Mouse (Mus musculus) CH12.LX (cell line): ENCODE results near the gene Kctd7. TPM values are rescaled to one million over a fixed set of nuclear protein-coding genes. Genes with fewer than 3 reads are reported as not detected.

Source experiments
- DNase-seq: peaks from one replicate; pipeline ENCODE4 v3.0.0-alpha.2; 2013; ENCODE audit errors: extremely low read depth
- H3K27ac ChIP-seq: 2 replicates; pipeline ENCODE4 v1.5.1; 2012; ENCODE audit warnings: low read depth, mild to moderate bottlenecking, control low read depth, moderate library complexity; ENCODE audit not compliant: insufficient read depth
- H3K27me3 ChIP-seq: replicated peaks from 2 replicates; pipeline ENCODE3; 2012; ENCODE audit warnings: inconsistent platforms
- H3K36me3 ChIP-seq, 2 experiments: replicated peaks in 1 of 2; 2 replicates each; pipeline versions ENCODE3 to v1.6.1; 2012; ENCODE audit warnings: inconsistent platforms in 1 of 2, low read length in 1 of 2, mild to moderate bottlenecking in 1 of 2, mixed read lengths in 1 of 2, moderate library complexity in 1 of 2; ENCODE audit not compliant: control insufficient read depth in 1 of 2, insufficient read depth in 1 of 2
- H3K4me1 ChIP-seq, 2 experiments: 2 replicates each; pipeline ENCODE4 v1.6.1; 2012; ENCODE audit warnings: inconsistent platforms in 1 of 2, moderate library complexity in 1 of 2; ENCODE audit not compliant: insufficient read depth in 2 of 2, control insufficient read depth in 1 of 2
- H3K4me2 ChIP-seq: 2 replicates; pipeline ENCODE4 v1.6.1; 2012; ENCODE audit warnings: low read depth, mild to moderate bottlenecking, control low read depth; ENCODE audit not compliant: poor library complexity, insufficient read depth, severe bottlenecking
- H3K4me3 ChIP-seq, 3 experiments: fragments of 150-350 bp in 1 of 3; sonication (generic) in 1 of 3; replicated peaks in 1 of 3; 2 replicates each; pipeline versions ENCODE3 to v1.5.1; 2011 to 2012; ENCODE audit warnings: low read depth in 2 of 3, low read length in 2 of 3, mild to moderate bottlenecking in 2 of 3, moderate library complexity in 2 of 3, control low read depth in 1 of 3, improper control_type of control experiment in 1 of 3, inconsistent platforms in 1 of 3, mixed read lengths in 1 of 3; ENCODE audit not compliant: poor library complexity in 1 of 3
- H3K79me2 ChIP-seq: replicated peaks from 2 replicates; pipeline ENCODE4 v1.6.1; 2012; ENCODE audit warnings: mild to moderate bottlenecking, moderate library complexity; ENCODE audit not compliant: control insufficient read depth, poor library complexity, insufficient read depth, severe bottlenecking; ENCODE audit errors: extremely low read depth
- H3K9ac ChIP-seq: 2 replicates; pipeline ENCODE4 v1.6.1; 2012; ENCODE audit warnings: low read depth, mild to moderate bottlenecking, control low read depth, moderate library complexity; ENCODE audit not compliant: insufficient read depth
- H3K9me3 ChIP-seq: replicated peaks from 2 replicates; pipeline ENCODE3; 2012; ENCODE audit warnings: low read length, inconsistent platforms, mixed read lengths
- BHLHE40 ChIP-seq: IDR thresholded peaks from 2 replicates; pipeline ENCODE4 v1.6.1; 2011; ENCODE audit warnings: mild to moderate bottlenecking, low read depth, low read length, improper control_type of control experiment
- CTCF ChIP-seq, 2 experiments: IDR thresholded peaks in 1 of 2; conservative IDR thresholded peaks in 1 of 2; 2 replicates each; pipeline ENCODE4 v1.5.1; 2011 to 2012; ENCODE audit warnings: low read depth in 2 of 2, low read length in 2 of 2, improper control_type of control experiment in 1 of 2, inconsistent platforms in 1 of 2, mild to moderate bottlenecking in 1 of 2, moderate library complexity in 1 of 2
- E2F4 ChIP-seq: IDR thresholded peaks from 2 replicates; pipeline ENCODE4 v1.6.1; 2011; ENCODE audit warnings: low read depth, low read length, improper control_type of control experiment; ENCODE audit not compliant: insufficient replicate concordance
- ELF1 ChIP-seq: IDR thresholded peaks from 2 replicates; pipeline ENCODE4 v1.6.1; 2014; ENCODE audit warnings: low read depth, mild to moderate bottlenecking, inconsistent platforms, low read length, improper control_type of control experiment
- EP300 ChIP-seq: IDR thresholded peaks from 2 replicates; pipeline ENCODE4 v1.6.1; 2011; ENCODE audit warnings: low read length, improper control_type of control experiment
- ETS1 ChIP-seq: conservative IDR thresholded peaks from 2 replicates; pipeline ENCODE4 v1.6.1; 2012; ENCODE audit warnings: low read depth, mild to moderate bottlenecking, inconsistent platforms, low read length, improper control_type of control experiment, moderate library complexity
- HCFC1 ChIP-seq: IDR thresholded peaks from 2 replicates; pipeline ENCODE4 v1.6.1; 2012; ENCODE audit warnings: low read depth, mild to moderate bottlenecking, inconsistent platforms, low read length, improper control_type of control experiment
- IRF4 ChIP-seq: IDR thresholded peaks from 2 replicates; pipeline ENCODE4 v1.6.1; 2014; ENCODE audit warnings: low read depth, mild to moderate bottlenecking, inconsistent platforms, low read length, improper control_type of control experiment
- JUN ChIP-seq: IDR thresholded peaks from 2 replicates; pipeline ENCODE4 v1.6.1; 2011; ENCODE audit warnings: low read depth, mild to moderate bottlenecking, low read length, improper control_type of control experiment, moderate library complexity; ENCODE audit not compliant: insufficient read depth
- JUND ChIP-seq: conservative IDR thresholded peaks from 2 replicates; pipeline ENCODE4 v1.6.1; 2011; ENCODE audit warnings: low read depth, low read length, improper control_type of control experiment
- MAFK ChIP-seq: IDR thresholded peaks from 2 replicates; pipeline ENCODE4 v1.6.1; 2011; ENCODE audit warnings: low read length, improper control_type of control experiment; ENCODE audit not compliant: insufficient replicate concordance
- MEF2A ChIP-seq: IDR thresholded peaks from 2 replicates; pipeline ENCODE4 v1.6.1; 2014; ENCODE audit warnings: low read depth, mild to moderate bottlenecking, inconsistent platforms, low read length, improper control_type of control experiment, borderline replicate concordance
- MXI1 ChIP-seq: IDR thresholded peaks from 2 replicates; pipeline ENCODE4 v1.6.1; 2011; ENCODE audit warnings: mild to moderate bottlenecking, low read depth, low read length, improper control_type of control experiment
- MYC ChIP-seq: IDR thresholded peaks from 2 replicates; pipeline ENCODE4 v1.6.1; 2011; ENCODE audit warnings: low read depth, mild to moderate bottlenecking, improper control_type of control experiment, low read length
- NELFE ChIP-seq: IDR thresholded peaks from 2 replicates; pipeline ENCODE4 v1.6.1; 2011; ENCODE audit warnings: low read depth, low read length, improper control_type of control experiment
- PAX5 ChIP-seq: IDR thresholded peaks from 2 replicates; pipeline ENCODE4 v1.6.1; 2012; ENCODE audit warnings: low read length, inconsistent platforms, mixed read lengths
- POLR2A ChIP-seq: IDR thresholded peaks from 2 replicates; pipeline ENCODE4 v1.6.1; 2011; ENCODE audit warnings: low read depth, mild to moderate bottlenecking, improper control_type of control experiment, low read length
- RAD21 ChIP-seq: IDR thresholded peaks from 2 replicates; pipeline ENCODE4 v1.6.1; 2011; ENCODE audit warnings: low read depth, mild to moderate bottlenecking, low read length, improper control_type of control experiment, moderate library complexity
- SIN3A ChIP-seq: IDR thresholded peaks from 2 replicates; pipeline ENCODE4 v1.6.1; 2012; ENCODE audit warnings: low read length, improper control_type of control experiment, inconsistent platforms
- TBP ChIP-seq: conservative IDR thresholded peaks from 2 replicates; pipeline ENCODE4 v1.6.1; 2011; ENCODE audit warnings: low read depth, low read length, improper control_type of control experiment
- ZMIZ1 ChIP-seq: IDR thresholded peaks from 2 replicates; pipeline ENCODE4 v1.6.1; 2012; ENCODE audit warnings: low read depth, mild to moderate bottlenecking, inconsistent platforms, low read length, improper control_type of control experiment
- dilution Hi-C: fragments of 300-500 bp; cut with MboI; formaldehyde crosslinking; loops from 2 replicates; pipeline ENCODE4 v1.14.3; 2020; ENCODE audit warnings: low sequenced_read_pairs; ENCODE audit not compliant: extremely low pct_unique_long_range_greater_than_20kb, extremely low pct_ligation_motif_present
- in situ Hi-C: fragments of 300-500 bp; cut with MboI; formaldehyde crosslinking; loops from 3 replicates; pipeline ENCODE4 v1.14.3; 2019; ENCODE audit warnings: low sequenced_read_pairs, low pct_ligation_motif_present, low pct_unique_long_range_greater_than_20kb, mixed read lengths
- polyA plus RNA-seq: library from polyadenylated mRNA; unstranded; fragments of >175 nt; gene quantifications from 2 replicates; pipeline ENCODE4 v1.2.1, GENCODE M21; 2012; ENCODE audit warnings: low read depth; ENCODE audit not compliant: insufficient read length
- total RNA-seq, 2 experiments: library from RNA; depleted of rRNA; stranded (reverse); fragments of 300-350 nt in 1 of 2; fragments of >200 nt in 1 of 2; gene quantifications; 2 replicates each; pipeline ENCODE4 v1.2.3; 2012 to 2014

The Kctd7 gene
- total and polyA plus RNA-seq, 3 experiments, result 2.8 to 4.3 (median 3.3) TPM

- dilution Hi-C loops, result no loop called here
- no peak for TF ChIP-seq SIN3A
- TF ChIP-seq PAX5, result no peak
- TF ChIP-seq NELFE, result no peak
- TF ChIP-seq MXI1, result no peak
- no peak for TF ChIP-seq E2F4
- TF ChIP-seq ETS1, result 0 out of 2 replicates have a peak, but pooled peaks have one; percentile 15
- TF ChIP-seq CTCF (conservative IDR thresholded peaks at IDR 0.05 in 1 of 2, IDR thresholded peaks at IDR 0.05 in 1 of 2; ENCODE audit: low read depth in 2 of 2, low read length in 2 of 2), result no peak
- TF ChIP-seq MEF2A, result no peak
- TF ChIP-seq RAD21, result no peak
- TF ChIP-seq JUN, result peak; percentile 78
- no peak for TF ChIP-seq ZMIZ1
- TF ChIP-seq HCFC1, result no peak
- no peak for TF ChIP-seq TBP
- TF ChIP-seq JUND, result 0 out of 2 replicates have a peak, but pooled peaks have one; percentile 52
- 0 out of 2 replicates have a peak, but pooled peaks have one; percentile 13 for TF ChIP-seq ELF1
- peak; percentile 25; the same call in 1 of the 2 replicates for TF ChIP-seq MYC
- peak; percentile 93 for TF ChIP-seq IRF4
- TF ChIP-seq EP300, result peak; percentile 93
- TF ChIP-seq MAFK, result peak; percentile 49; the same call in 1 of the 2 replicates
- H3K27ac ChIP-seq, result no peak overlapping the region
- DNase-seq, result peak; percentile 41
- H3K79me2 ChIP-seq, result no peaks in the 10 kb centered on the region
- peaks cover 16 to 33% of the 10 kb centered on the region in 2 experiments for H3K36me3 ChIP-seq
- H3K9me3 ChIP-seq, result no peaks in the 10 kb centered on the region
- no peak overlapping the region for H3K4me3 ChIP-seq
- in situ Hi-C loops, result no loop called here
- H3K27me3 ChIP-seq, result no peaks in the 10 kb centered on the region
- peaks cover 15 to 69% of the 10 kb centered on the region in 2 experiments; a peak in 3 of 4 replicates for H3K4me1 ChIP-seq
- H3K4me2 ChIP-seq, result no peak overlapping the region
- H3K9ac ChIP-seq, result no peak overlapping the region
Measured at GRCm38 (mm10) chr5:130154286-130154685, 9.6 kb downstream of the Kctd7 start.

- H3K27me3 ChIP-seq, result no peaks in the 10 kb centered on the region
- peaks cover 11 to 42% of the 10 kb centered on the region in 2 experiments; a peak in 3 of 4 replicates for H3K4me1 ChIP-seq
- no peak overlapping the region for H3K4me3 ChIP-seq
- H3K36me3 ChIP-seq, result peaks cover 0 to 7% of the 10 kb centered on the region in 2 experiments
- no peak for TF ChIP-seq BHLHE40
- no peak for TF ChIP-seq IRF4
- TF ChIP-seq POLR2A, result no peak
- TF ChIP-seq, all 38 proteins: peak for 0
- Histone ChIP-seq H3K9ac (no peak overlapping the region), H3K79me2 (no peaks in the 10 kb centered on the region), H3K9me3 (no peaks in the 10 kb centered on the region), H3K4me2 (no peak overlapping the region), H3K27ac (no peak overlapping the region)
- dilution Hi-C loops, result no loop called here
- in situ Hi-C loops, result no loop called here
- no peak for DNase-seq
Measured at GRCm38 (mm10) chr5:130158545-130158944, 13.9 kb downstream of the Kctd7 start.
